Mouse (Mus musculus): ENCODE results near the gene Usp39. TPM values are rescaled to one million over a fixed set of nuclear protein-coding genes. Genes with fewer than 3 reads are reported as not detected.

The Usp39 gene
- polyA plus RNA-seq, 1 experiment from 2014 or later, result 116 TPM

- no peaks in the 10 kb centered on the region for H3K4me1 ChIP-seq (ENCODE audit: control insufficient read depth, insufficient read depth, low read length)
- ATAC-seq (ENCODE audit: low FRiP score) (no peak), DNase-seq (ENCODE audit: low spot score, missing footprints) (no peak)
- no peak overlapping the region for H3K27ac ChIP-seq (ENCODE audit: low read depth, low read length)
- no peak overlapping the region for H3K4me3 ChIP-seq (ENCODE audit: low read depth, low read length)
- 64% methylated on average over 9 of the region's 9 CpGs for WGBS
- H3K9ac ChIP-seq (ENCODE audit: low read length), result no peak overlapping the region
- H3K36me3 ChIP-seq (ENCODE audit: control insufficient read depth, insufficient read depth, low read length), result no peaks in the 10 kb centered on the region
- H3K4me2 ChIP-seq, result no peak overlapping the region
- H3K9me3 ChIP-seq (ENCODE audit: control insufficient read depth, low read length), result no peaks in the 10 kb centered on the region
- no peaks in the 10 kb centered on the region for H3K27me3 ChIP-seq (ENCODE audit: control insufficient read depth, insufficient read depth, low read length)
Observed at GRCm38 (mm10) chr6:72303510-72303909, 41.5 kb downstream of the Usp39 start.

- 89% methylated on average over 11 of the region's 11 CpGs for WGBS
- DNase-seq (ENCODE audit: low spot score, missing footprints) (no peak), ATAC-seq (ENCODE audit: low FRiP score) (no peak)
- no peak overlapping the region for H3K4me2 ChIP-seq
- H3K9ac ChIP-seq (ENCODE audit: low read length), result no peak overlapping the region
- no peak overlapping the region for H3K27ac ChIP-seq (ENCODE audit: low read depth, low read length)
- no peaks in the 10 kb centered on the region for H3K27me3 ChIP-seq (ENCODE audit: control insufficient read depth, insufficient read depth, low read length)
- no peaks in the 10 kb centered on the region for H3K36me3 ChIP-seq (ENCODE audit: control insufficient read depth, insufficient read depth, low read length)
- H3K9me3 ChIP-seq (ENCODE audit: control insufficient read depth, low read length), result no peaks in the 10 kb centered on the region
- no peak overlapping the region for H3K4me3 ChIP-seq (ENCODE audit: low read depth, low read length)
- no peaks in the 10 kb centered on the region for H3K4me1 ChIP-seq (ENCODE audit: control insufficient read depth, insufficient read depth, low read length)
Observed at GRCm38 (mm10) chr6:72302349-72302925, 42.5 kb downstream of the Usp39 start.

- Histone ChIP-seq H3K27ac (ENCODE audit: low read depth, low read length) (no peak overlapping the region), H3K36me3 (ENCODE audit: control insufficient read depth, insufficient read depth, low read length) (no peaks in the 10 kb centered on the region), H3K9ac (ENCODE audit: low read length) (no peak overlapping the region), H3K9me3 (ENCODE audit: control insufficient read depth, low read length) (no peaks in the 10 kb centered on the region), H3K4me1 (ENCODE audit: control insufficient read depth, insufficient read depth, low read length) (no peaks in the 10 kb centered on the region), H3K4me2 (no peak overlapping the region), H3K4me3 (ENCODE audit: low read depth, low read length) (no peak overlapping the region), H3K27me3 (ENCODE audit: control insufficient read depth, insufficient read depth, low read length) (no peaks in the 10 kb centered on the region)
- DNase-seq (ENCODE audit: low spot score, missing footprints) (no peak), ATAC-seq (ENCODE audit: low FRiP score) (no peak)
- WGBS, result 77% methylated on average over 3 of the region's 3 CpGs
Observed at GRCm38 (mm10) chr6:72297825-72298224, 47.2 kb downstream of the Usp39 start.

GRCm38 (mm10) chr6:72292972-72293651 lies 51.9 kb downstream of the Usp39 start:
- H3K4me2 ChIP-seq, result no peak overlapping the region
- DNase-seq (ENCODE audit: low spot score, missing footprints), result no peak
- H3K9ac ChIP-seq (ENCODE audit: low read length), result no peak overlapping the region
- ATAC-seq (ENCODE audit: low FRiP score), result no peak
- no peak overlapping the region for H3K4me3 ChIP-seq (ENCODE audit: low read depth, low read length)
- H3K36me3 ChIP-seq (ENCODE audit: control insufficient read depth, insufficient read depth, low read length), result no peaks in the 10 kb centered on the region
- WGBS, result 80% methylated on average over 12 of the region's 12 CpGs
- H3K27ac ChIP-seq (ENCODE audit: low read depth, low read length), result no peak overlapping the region
- H3K27me3 ChIP-seq (ENCODE audit: control insufficient read depth, insufficient read depth, low read length), result no peaks in the 10 kb centered on the region
- H3K4me1 ChIP-seq (ENCODE audit: control insufficient read depth, insufficient read depth, low read length), result no peaks in the 10 kb centered on the region
- H3K9me3 ChIP-seq (ENCODE audit: control insufficient read depth, low read length), result no peaks in the 10 kb centered on the region

GRCm38 (mm10) chr6:72289484-72289883 lies 55.5 kb downstream of the Usp39 start:
- DNase-seq (ENCODE audit: low spot score, missing footprints), result no peak
- Histone ChIP-seq H3K36me3 (ENCODE audit: control insufficient read depth, insufficient read depth, low read length) (no peaks in the 10 kb centered on the region), H3K9ac (ENCODE audit: low read length) (no peak overlapping the region), H3K9me3 (ENCODE audit: control insufficient read depth, low read length) (no peaks in the 10 kb centered on the region), H3K27ac (ENCODE audit: low read depth, low read length) (no peak overlapping the region), H3K27me3 (ENCODE audit: control insufficient read depth, insufficient read depth, low read length) (no peaks in the 10 kb centered on the region), H3K4me3 (ENCODE audit: low read depth, low read length) (no peak overlapping the region), H3K4me2 (no peak overlapping the region), H3K4me1 (ENCODE audit: control insufficient read depth, insufficient read depth, low read length) (no peaks in the 10 kb centered on the region)
- WGBS, result 87% methylated on average over 3 of the region's 3 CpGs
- ATAC-seq (ENCODE audit: low FRiP score), result no peak

- H3K9ac ChIP-seq (ENCODE audit: low read length), result no peak overlapping the region
- H3K27me3 ChIP-seq (ENCODE audit: control insufficient read depth, insufficient read depth, low read length), result no peaks in the 10 kb centered on the region
- no peaks in the 10 kb centered on the region for H3K4me1 ChIP-seq (ENCODE audit: control insufficient read depth, insufficient read depth, low read length)
- H3K36me3 ChIP-seq (ENCODE audit: control insufficient read depth, insufficient read depth, low read length), result no peaks in the 10 kb centered on the region
- H3K4me2 ChIP-seq, result no peak overlapping the region
- DNase-seq (ENCODE audit: low spot score, missing footprints), result peak; percentile 90
- H3K9me3 ChIP-seq (ENCODE audit: control insufficient read depth, low read length), result no peaks in the 10 kb centered on the region
- H3K4me3 ChIP-seq (ENCODE audit: low read depth, low read length), result no peak overlapping the region
- peak; percentile 19; the same call in 1 of the 2 replicates for ATAC-seq (ENCODE audit: low FRiP score)
- WGBS, result 25% methylated on average over 4 of the region's 4 CpGs
- no peak overlapping the region for H3K27ac ChIP-seq (ENCODE audit: low read depth, low read length)
Observed at GRCm38 (mm10) chr6:72283914-72284313, 61.1 kb downstream of the Usp39 start.

- Histone ChIP-seq H3K4me2 (no peak overlapping the region), H3K36me3 (ENCODE audit: control insufficient read depth, insufficient read depth, low read length) (no peaks in the 10 kb centered on the region), H3K27ac (ENCODE audit: low read depth, low read length) (no peak overlapping the region), H3K9ac (ENCODE audit: low read length) (no peak overlapping the region), H3K4me3 (ENCODE audit: low read depth, low read length) (no peak overlapping the region), H3K9me3 (ENCODE audit: control insufficient read depth, low read length) (no peaks in the 10 kb centered on the region), H3K27me3 (ENCODE audit: control insufficient read depth, insufficient read depth, low read length) (no peaks in the 10 kb centered on the region), H3K4me1 (ENCODE audit: control insufficient read depth, insufficient read depth, low read length) (no peaks in the 10 kb centered on the region)
- DNase-seq (ENCODE audit: low spot score, missing footprints), result no peak
- no peak for ATAC-seq (ENCODE audit: low FRiP score)
- 79% methylated on average over 7 of the region's 7 CpGs for WGBS
Observed at GRCm38 (mm10) chr6:72280410-72280998, 64.5 kb downstream of the Usp39 start.

GRCm38 (mm10) chr6:72279505-72279904 lies 65.5 kb downstream of the Usp39 start:
- Histone ChIP-seq H3K9ac (ENCODE audit: low read length) (no peak overlapping the region), H3K36me3 (ENCODE audit: control insufficient read depth, insufficient read depth, low read length) (no peaks in the 10 kb centered on the region), H3K4me3 (ENCODE audit: low read depth, low read length) (no peak overlapping the region), H3K27ac (ENCODE audit: low read depth, low read length) (no peak overlapping the region), H3K9me3 (ENCODE audit: control insufficient read depth, low read length) (no peaks in the 10 kb centered on the region), H3K27me3 (ENCODE audit: control insufficient read depth, insufficient read depth, low read length) (no peaks in the 10 kb centered on the region), H3K4me2 (no peak overlapping the region), H3K4me1 (ENCODE audit: control insufficient read depth, insufficient read depth, low read length) (no peaks in the 10 kb centered on the region)
- DNase-seq (ENCODE audit: low spot score, missing footprints) (no peak), ATAC-seq (ENCODE audit: low FRiP score) (no peak)
- WGBS, result 91% methylated on average over 7 of the region's 7 CpGs

GRCm38 (mm10) chr6:72278835-72279234 lies 66.1 kb downstream of the Usp39 start:
- H3K4me3 ChIP-seq (ENCODE audit: low read depth, low read length), result no peak overlapping the region
- H3K27me3 ChIP-seq (ENCODE audit: control insufficient read depth, insufficient read depth, low read length), result no peaks in the 10 kb centered on the region
- H3K4me1 ChIP-seq (ENCODE audit: control insufficient read depth, insufficient read depth, low read length), result no peaks in the 10 kb centered on the region
- H3K36me3 ChIP-seq (ENCODE audit: control insufficient read depth, insufficient read depth, low read length), result no peaks in the 10 kb centered on the region
- DNase-seq (ENCODE audit: low spot score, missing footprints), result no peak
- no peak overlapping the region for H3K4me2 ChIP-seq
- H3K9ac ChIP-seq (ENCODE audit: low read length), result no peak overlapping the region
- no peak for ATAC-seq (ENCODE audit: low FRiP score)
- no peak overlapping the region for H3K27ac ChIP-seq (ENCODE audit: low read depth, low read length)
- WGBS, result 79% methylated on average over 4 of the region's 4 CpGs
- no peaks in the 10 kb centered on the region for H3K9me3 ChIP-seq (ENCODE audit: control insufficient read depth, low read length)
